Comparison of ENCODE assay signal across 24 mouse cellular contexts in the genomic region with DNA sequence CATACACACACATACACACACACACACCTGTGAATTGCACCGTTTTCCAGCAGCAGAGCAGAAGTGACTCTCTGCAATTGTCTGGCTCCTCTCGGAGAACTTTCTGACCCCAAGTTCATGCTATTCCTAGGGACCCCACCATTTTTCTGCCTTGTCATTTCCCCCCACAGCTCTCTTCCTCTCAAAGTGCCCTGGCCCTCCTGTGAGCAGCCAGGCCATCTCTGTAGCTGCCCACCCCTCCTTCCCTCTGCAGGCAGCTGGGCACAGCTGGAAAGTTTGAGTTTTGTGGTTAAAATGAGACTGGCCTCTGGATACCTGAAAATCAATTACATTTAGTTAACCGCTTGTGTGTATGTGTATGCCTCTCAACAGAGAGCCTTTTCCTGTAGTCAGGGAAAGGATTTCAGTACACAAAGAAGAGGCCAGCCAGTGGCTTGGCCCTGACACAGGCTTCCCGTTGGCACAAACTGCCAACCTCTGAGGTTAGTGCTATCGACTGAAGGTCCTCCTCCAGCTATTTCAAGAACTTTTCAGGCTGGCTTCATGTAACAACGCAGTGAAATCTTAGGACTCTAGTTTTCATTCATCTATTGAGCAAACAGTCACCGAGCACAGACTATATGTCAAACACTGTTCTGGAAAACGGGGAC.
DNase-seq lines count a peak whose midpoint lies in the region; ATAC-seq lines count a peak whose summit lies in the region.
"Had no signal": no experiment of that assay in that cellular context is flagged by ENCODE, and none has a peak within 500 bp of the region (broad histone marks: within the 10 kb centered on the region; RNA-seq: fewer than 3 reads in every experiment).

No protein-coding gene starts in this region.

- peak; percentile 66 for DNase-seq in adrenal gland, postnatal 14 days
- no peak for DNase-seq in adrenal gland, postnatal 25 days
- DNase-seq in limb, embryonic 10.5 days (ENCODE audit: low spot score): no peak
- DNase-seq in 416B (ENCODE audit: low read depth): peak; percentile 67
- DNase-seq in kidney, adult 8-10 months: no peak
- DNase-seq: cerebellum, adult 18-20 months; cerebellum, postnatal 36 days; heart, adult 11 months; heart, postnatal 14 days; kidney, postnatal 36 days; layer of hippocampus, adult 9-11 months; liver, embryonic 13.5 days; right cerebral cortex, postnatal 14 days; thymus, postnatal 36 days had no signal

- no peaks in the 10 kb centered on the region for H3K27me3 ChIP-seq in limb, embryonic 12.5 days
- no peaks in the 10 kb centered on the region for H3K27me3 ChIP-seq in limb, embryonic 10.5 days (ENCODE audit: low read depth, poor library complexity, severe bottlenecking)
- no peaks in the 10 kb centered on the region for H3K27me3 ChIP-seq in hindbrain, embryonic 13.5 days
- H3K27me3 ChIP-seq: CH12.LX; forebrain, embryonic 13.5 days; heart, embryonic 12.5 days; limb, embryonic 13.5 days; liver, embryonic 13.5 days; lung, embryonic 15.5 days had no signal

- H3K27ac ChIP-seq in limb, embryonic 12.5 days: peak overlapping the region; percentile 42; the same call in 1 of the 2 replicates
- H3K27ac ChIP-seq in limb, embryonic 10.5 days: no peak overlapping the region
- H3K27ac ChIP-seq in hindbrain, embryonic 13.5 days: no peak overlapping the region
- H3K27ac ChIP-seq: forebrain, embryonic 13.5 days; hindbrain, embryonic 14.5 days; limb, embryonic 13.5 days; liver, embryonic 13.5 days; lung, embryonic 15.5 days; midbrain, embryonic 12.5 days had no signal

- 82% methylated on average over 8 of the region's 8 CpGs for WGBS in limb, embryonic 12.5 days
- 91% methylated on average over 8 of the region's 8 CpGs for WGBS in limb, embryonic 10.5 days
- 87% methylated on average over 8 of the region's 8 CpGs for WGBS in hindbrain, embryonic 13.5 days

- H3K9ac ChIP-seq in limb, embryonic 12.5 days (replicated peaks): no peak overlapping the region
- no peak overlapping the region for H3K9ac ChIP-seq in hindbrain, embryonic 13.5 days
- H3K9ac ChIP-seq: forebrain, embryonic 13.5 days; heart, embryonic 12.5 days; hindbrain, embryonic 14.5 days; limb, embryonic 13.5 days; liver, embryonic 13.5 days; lung, embryonic 15.5 days; midbrain, embryonic 12.5 days had no signal

- no peaks in the 10 kb centered on the region for H3K9me3 ChIP-seq in limb, embryonic 12.5 days
- H3K9me3 ChIP-seq in limb, embryonic 10.5 days (replicated peaks): no peaks in the 10 kb centered on the region
- H3K9me3 ChIP-seq in hindbrain, embryonic 13.5 days: no peaks in the 10 kb centered on the region
- H3K9me3 ChIP-seq: forebrain, embryonic 13.5 days; heart, embryonic 12.5 days; limb, embryonic 13.5 days; liver, embryonic 13.5 days; lung, embryonic 15.5 days; midbrain, embryonic 12.5 days had no signal

- H3K36me3 ChIP-seq in limb, embryonic 12.5 days: peaks cover 4% of the 10 kb centered on the region; the same call in 1 of the 2 replicates
- peaks cover 33% of the 10 kb centered on the region for H3K36me3 ChIP-seq in limb, embryonic 10.5 days
- H3K36me3 ChIP-seq in hindbrain, embryonic 13.5 days: no peaks in the 10 kb centered on the region
- H3K36me3 ChIP-seq: liver, embryonic 13.5 days; lung, embryonic 15.5 days; midbrain, embryonic 12.5 days had no signal

- H3K4me3 ChIP-seq in limb, embryonic 12.5 days (replicated peaks): no peak overlapping the region
- H3K4me3 ChIP-seq in limb, embryonic 10.5 days: no peak overlapping the region
- no peak overlapping the region for H3K4me3 ChIP-seq in hindbrain, embryonic 13.5 days
- H3K4me3 ChIP-seq: forebrain, embryonic 13.5 days; heart, embryonic 12.5 days; limb, embryonic 13.5 days; liver, embryonic 13.5 days; lung, embryonic 15.5 days; midbrain, embryonic 12.5 days had no signal

- peaks cover 37% of the 10 kb centered on the region for H3K4me1 ChIP-seq in limb, embryonic 12.5 days (replicated peaks)
- H3K4me1 ChIP-seq in limb, embryonic 10.5 days: peaks cover 49% of the 10 kb centered on the region
- peaks cover 26% of the 10 kb centered on the region for H3K4me1 ChIP-seq in hindbrain, embryonic 13.5 days (replicated peaks)

- no peak overlapping the region for H3K4me2 ChIP-seq in limb, embryonic 12.5 days
- H3K4me2 ChIP-seq in hindbrain, embryonic 13.5 days: no peak overlapping the region
- H3K4me2 ChIP-seq: forebrain, embryonic 13.5 days; heart, embryonic 12.5 days; hindbrain, embryonic 14.5 days; limb, embryonic 13.5 days; liver, embryonic 13.5 days; lung, embryonic 15.5 days; midbrain, embryonic 12.5 days had no signal

- no peak for ATAC-seq in limb, embryonic 12.5 days (ENCODE audit: insufficient number of reproducible peaks, insufficient read depth, low FRiP score, low TSS enrichment, low read depth)
- ATAC-seq in hematopoietic stem cell, adult 5-6 weeks (replicated peaks in 1 of 2; ENCODE audit: insufficient read depth in 1 of 2, low FRiP score in 2 of 2, low TSS enrichment in 1 of 2, low read depth in 1 of 2, poor library complexity in 2 of 2, severe bottlenecking in 2 of 2): peak; percentile 72 to 84
- ATAC-seq in hindbrain, embryonic 13.5 days (ENCODE audit: low FRiP score): no peak
- ATAC-seq: forebrain, embryonic 13.5 days had no signal

Comparison
In these comparisons a context has a peak if more than half of its experiments do, and no peak if none do; other contexts are left out.
1. DNase-seq: peak in adrenal gland, postnatal 14 days (single experiment) and 416B (single experiment); none in adrenal gland, postnatal 25 days (single experiment), limb, embryonic 10.5 days (single experiment) and kidney, adult 8-10 months (0 of 2).
2. ATAC-seq: peak in hematopoietic stem cell, adult 5-6 weeks (2 of 2); none in limb, embryonic 12.5 days (single experiment) and hindbrain, embryonic 13.5 days (single experiment).